Mouse (Mus musculus) kidney, postnatal 0 days (tissue): ENCODE data around the gene Tead3. TPM values are rescaled to one million over a fixed set of nuclear protein-coding genes. Genes with fewer than 3 reads are reported as not detected.

Experiments
- ATAC-seq: fragments of 200-750 bp; cut with Nextera tagmentation; replicated peaks from 2 replicates; pipeline ENCODE4 v1.8.0; 2017; ENCODE audit warnings: low read depth, moderate number of reproducible peaks, moderate TSS enrichment, moderate library complexity; ENCODE audit not compliant: low FRiP score
- DNase-seq: peaks from one replicate; pipeline ENCODE4 v3.0.0-alpha.2; 2016; ENCODE audit warnings: low spot score
- H3K27ac ChIP-seq: fragments of 300-500 bp; sonication (generic); 2 replicates; pipeline ENCODE4 v1.5.1; 2014; ENCODE audit warnings: mild to moderate bottlenecking
- H3K27me3 ChIP-seq: fragments of 300-500 bp; sonication (generic); 2 replicates; pipeline ENCODE4 v1.6.1; 2014; ENCODE audit warnings: low read length, mixed read lengths; ENCODE audit not compliant: insufficient read depth
- H3K36me3 ChIP-seq: fragments of 300-500 bp; sonication (generic); 2 replicates; pipeline ENCODE4 v1.6.1; 2014; ENCODE audit warnings: low read length, mixed read lengths; ENCODE audit not compliant: insufficient read depth
- H3K4me1 ChIP-seq: fragments of 300-500 bp; sonication (generic); replicated peaks from 2 replicates; pipeline ENCODE4 v1.6.1; 2014; ENCODE audit warnings: antibody characterized with exemption, low read length, mixed read lengths; ENCODE audit not compliant: insufficient read depth
- H3K4me2 ChIP-seq: fragments of 300-500 bp; sonication (generic); 2 replicates; pipeline ENCODE4 v1.6.1; 2014; ENCODE audit warnings: mild to moderate bottlenecking, low read length, moderate library complexity, mixed read lengths
- H3K4me3 ChIP-seq: fragments of 300-500 bp; sonication (generic); replicated peaks from 2 replicates; pipeline ENCODE4 v1.5.1; 2014; ENCODE audit warnings: low read depth, low read length
- H3K9ac ChIP-seq: fragments of 300-500 bp; sonication (generic); 2 replicates; pipeline ENCODE4 v1.6.1; 2014; ENCODE audit warnings: low read depth, low read length
- H3K9me3 ChIP-seq: fragments of 300-500 bp; sonication (generic); replicated peaks from 2 replicates; pipeline ENCODE4 v1.6.1; 2016; ENCODE audit warnings: low read length, inconsistent platforms, mixed read lengths
- CTCF ChIP-seq: IDR thresholded peaks from 2 replicates; pipeline ENCODE4 v1.5.1; 2016; ENCODE audit warnings: antibody characterized with exemption, low read depth, mild to moderate bottlenecking, moderate library complexity
- WGBS: fragments of 180-500 bp; shearing (Covaris S2); extraction: QIAGEN DNeasy Blood & Tissue Kit; methylation state at CpG from one replicate; pipeline ENCODE4 v1.1.7; 2014; 5-methylcytosine and 5-hydroxymethylcytosine counted together
- polyA plus RNA-seq: library from polyadenylated mRNA; unstranded; fragments of >200 nt; fragmentation: Nextera tagmentation; extraction: Ambion mirVana; gene quantifications from 2 replicates; pipeline ENCODE4 v1.2.1, GENCODE M21; 2015

Tead3 gene
- polyA plus RNA-seq, 1 experiment from 2014 or later = 7.7 TPM

GRCm38 (mm10) chr17:28329503-28330231 lies 20.9 kb downstream of the Tead3 start:
- Histone ChIP-seq H3K4me3 (peak overlapping the region; percentile 48), H3K27ac (peak overlapping the region; percentile 84), H3K9ac (peak overlapping the region; percentile 89), H3K36me3 (peaks cover 22% of the 10 kb centered on the region), H3K9me3 (no peaks in the 10 kb centered on the region), H3K4me2 (peak overlapping the region; percentile 74), H3K27me3 (no peaks in the 10 kb centered on the region), H3K4me1 (peaks cover 36% of the 10 kb centered on the region; the same call in 1 of the 2 replicates)
- 4% methylated on average over 4 of the region's 4 CpGs for WGBS
- ATAC-seq = no peak
- no peak for DNase-seq
- TF ChIP-seq CTCF = no peak

- TF ChIP-seq CTCF = no peak
- H3K9ac ChIP-seq = peak overlapping the region; percentile 89
- H3K27me3 ChIP-seq = no peaks in the 10 kb centered on the region
- H3K4me2 ChIP-seq = peak overlapping the region; percentile 74
- H3K9me3 ChIP-seq = no peaks in the 10 kb centered on the region
- ATAC-seq = no peak
- H3K4me1 ChIP-seq = peaks cover 36% of the 10 kb centered on the region; the same call in 1 of the 2 replicates
- peak overlapping the region; percentile 48 for H3K4me3 ChIP-seq
- peak overlapping the region; percentile 84 for H3K27ac ChIP-seq
- no peak for DNase-seq
- peaks cover 22% of the 10 kb centered on the region for H3K36me3 ChIP-seq
- WGBS = under 1% methylated on average over 25 of the region's 25 CpGs
These were observed 21.7 kb downstream of the Tead3 start for GRCm38 (mm10) chr17:28328946-28329345.

- ATAC-seq (peak; percentile 81), DNase-seq (peak; percentile 97)
- TF ChIP-seq CTCF = peak; percentile 94
- Histone ChIP-seq H3K4me1 (peaks cover 34% of the 10 kb centered on the region; the same call in 1 of the 2 replicates), H3K4me3 (peak within 1 kb of the TSS; percentile 48), H3K4me2 (peak within 1 kb of the TSS; percentile 74), H3K9ac (peak within 1 kb of the TSS; percentile 89), H3K36me3 (peaks cover 24% of the 10 kb centered on the region), H3K9me3 (no peaks in the 10 kb centered on the region), H3K27me3 (no peaks in the 10 kb centered on the region), H3K27ac (peak within 1 kb of the TSS; percentile 84)
- WGBS = under 1% methylated on average over 67 of the region's 67 CpGs
These were observed 22.2 kb downstream of the Tead3 start, which contains the start of gene Rpl10a for GRCm38 (mm10) chr17:28328366-28328928. Gene Rpl10a (plus strand): TSS chr17:28328471.

- peak overlapping the region; percentile 48 for H3K4me3 ChIP-seq
- H3K27me3 ChIP-seq = no peaks in the 10 kb centered on the region
- H3K9ac ChIP-seq = peak overlapping the region; percentile 57
- DNase-seq (no peak), ATAC-seq (peak; percentile 58)
- H3K4me2 ChIP-seq = peak overlapping the region; percentile 74
- H3K27ac ChIP-seq = peak overlapping the region; percentile 84
- H3K9me3 ChIP-seq = no peaks in the 10 kb centered on the region
- H3K36me3 ChIP-seq = peaks cover 24% of the 10 kb centered on the region
- WGBS = 3% methylated on average over 22 of the region's 22 CpGs
- TF ChIP-seq CTCF = no peak
- peaks cover 28% of the 10 kb centered on the region; the same call in 1 of the 2 replicates for H3K4me1 ChIP-seq
These were observed 22.8 kb downstream of the Tead3 start for GRCm38 (mm10) chr17:28327673-28328325.

- H3K4me1 ChIP-seq = peaks cover 19% of the 10 kb centered on the region; the same call in 1 of the 2 replicates
- H3K27ac ChIP-seq = peak overlapping the region; percentile 84
- DNase-seq (no peak), ATAC-seq (no peak)
- TF ChIP-seq CTCF = no peak
- 73% methylated on average over 3 of the region's 3 CpGs for WGBS
- peaks cover 19% of the 10 kb centered on the region for H3K36me3 ChIP-seq
- no peak overlapping the region for H3K4me3 ChIP-seq
- H3K9ac ChIP-seq = 0 out of 2 replicates have a peak overlapping the region, but pooled peaks have one; percentile 57
- H3K27me3 ChIP-seq = no peaks in the 10 kb centered on the region
- H3K9me3 ChIP-seq = no peaks in the 10 kb centered on the region
- H3K4me2 ChIP-seq = no peak overlapping the region
These were observed 23.7 kb downstream of the Tead3 start for GRCm38 (mm10) chr17:28326951-28327350.

GRCm38 (mm10) chr17:28325751-28326150 lies 24.9 kb downstream of the Tead3 start:
- no peaks in the 10 kb centered on the region for H3K27me3 ChIP-seq
- WGBS = 84% methylated on average over 8 of the region's 8 CpGs
- ATAC-seq (no peak), DNase-seq (no peak)
- H3K4me1 ChIP-seq = peaks cover 18% of the 10 kb centered on the region; the same call in 1 of the 2 replicates
- H3K4me3 ChIP-seq = no peak overlapping the region
- no peak for TF ChIP-seq CTCF
- no peak overlapping the region for H3K4me2 ChIP-seq
- peaks cover 17% of the 10 kb centered on the region; the same call in 1 of the 2 replicates for H3K36me3 ChIP-seq
- no peak overlapping the region for H3K9ac ChIP-seq
- no peaks in the 10 kb centered on the region for H3K9me3 ChIP-seq
- H3K27ac ChIP-seq = no peak overlapping the region
